Mouse (Mus musculus) kidney, postnatal 4 days (tissue): ENCODE data around the gene Snrpd3.
A peak's percentile ranks its signal among the peaks of the same experiment; 100 is the strongest.

ENCODE experiments used
- DNase-seq, 2 experiments: peaks; one replicate each; pipeline ENCODE4 v3.0.0; 2021; ENCODE audit warnings: mixed read lengths in 2 of 2

The Snrpd3 gene

GRCm38 (mm10) chr10:75547901-75548300 is 30.6 kb downstream of the Snrpd3 start:
- no peak for DNase-seq

DNA sequence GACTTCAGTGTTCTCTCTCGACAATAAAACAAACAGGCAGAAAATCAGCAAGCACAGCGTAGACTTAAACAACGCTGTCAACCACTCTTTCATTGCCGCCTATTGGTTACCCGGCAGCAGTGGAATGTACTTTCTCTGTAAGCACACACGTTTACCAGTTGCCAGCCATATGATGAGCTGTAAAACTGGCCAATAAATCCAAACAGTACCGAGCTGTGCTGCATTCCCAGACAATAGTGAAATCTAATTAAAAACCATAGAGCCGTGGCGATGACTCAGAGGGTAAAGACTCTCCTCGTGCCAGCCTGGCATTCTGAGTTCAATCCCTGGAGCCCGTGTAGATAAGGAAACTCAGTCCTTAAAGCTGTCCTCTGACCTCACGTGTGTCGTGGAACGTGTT is 31.1 kb downstream of the Snrpd3 start:
- DNase-seq, result no peak

- peak in 1 of 2 experiments; percentile 43 for DNase-seq
Measured at GRCm38 (mm10) chr10:75549886-75550285, 32.5 kb downstream of the Snrpd3 start.

DNA sequence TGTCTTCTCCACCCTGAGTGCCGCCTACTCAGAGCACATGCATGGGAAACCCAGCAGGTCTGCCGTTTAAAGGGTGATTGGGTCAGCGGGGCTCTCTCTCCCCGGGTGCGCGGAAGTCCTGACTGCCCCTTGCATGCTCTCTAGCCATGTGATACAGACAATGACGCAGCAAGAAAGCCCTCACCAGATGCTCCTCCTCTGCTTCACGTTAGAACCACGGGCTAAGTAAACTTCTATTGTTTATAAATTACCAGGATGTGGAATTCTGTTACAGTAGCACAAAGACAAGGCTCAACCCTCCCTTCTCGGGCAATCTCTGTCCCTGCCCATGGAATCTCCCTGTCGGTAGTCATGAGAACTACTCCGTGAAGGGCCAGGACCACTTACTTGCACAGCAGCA is 33.8 kb downstream of the Snrpd3 start:
- DNase-seq, result no peak

DNA sequence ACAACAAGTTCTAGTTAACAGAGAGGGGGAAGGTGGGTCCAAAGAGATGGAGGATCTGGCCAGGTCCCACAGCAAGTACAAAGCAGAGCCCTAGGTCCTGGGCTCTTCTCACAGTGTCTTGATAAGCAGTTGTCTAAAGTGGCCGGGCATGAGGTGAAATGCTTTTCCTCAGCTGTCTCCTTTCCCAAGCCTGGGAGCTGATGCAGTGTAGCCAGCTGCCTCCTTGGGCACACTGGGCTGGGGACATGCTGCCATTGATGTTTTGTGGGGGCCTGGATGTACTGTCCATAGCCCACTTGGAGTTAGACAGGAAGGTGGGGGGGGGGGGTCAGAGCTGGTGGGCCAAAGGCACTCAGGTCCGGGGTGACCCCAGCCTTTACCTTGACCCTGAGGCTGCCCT is 34.8 kb downstream of the Snrpd3 start:
- DNase-seq, result no peak

DNA sequence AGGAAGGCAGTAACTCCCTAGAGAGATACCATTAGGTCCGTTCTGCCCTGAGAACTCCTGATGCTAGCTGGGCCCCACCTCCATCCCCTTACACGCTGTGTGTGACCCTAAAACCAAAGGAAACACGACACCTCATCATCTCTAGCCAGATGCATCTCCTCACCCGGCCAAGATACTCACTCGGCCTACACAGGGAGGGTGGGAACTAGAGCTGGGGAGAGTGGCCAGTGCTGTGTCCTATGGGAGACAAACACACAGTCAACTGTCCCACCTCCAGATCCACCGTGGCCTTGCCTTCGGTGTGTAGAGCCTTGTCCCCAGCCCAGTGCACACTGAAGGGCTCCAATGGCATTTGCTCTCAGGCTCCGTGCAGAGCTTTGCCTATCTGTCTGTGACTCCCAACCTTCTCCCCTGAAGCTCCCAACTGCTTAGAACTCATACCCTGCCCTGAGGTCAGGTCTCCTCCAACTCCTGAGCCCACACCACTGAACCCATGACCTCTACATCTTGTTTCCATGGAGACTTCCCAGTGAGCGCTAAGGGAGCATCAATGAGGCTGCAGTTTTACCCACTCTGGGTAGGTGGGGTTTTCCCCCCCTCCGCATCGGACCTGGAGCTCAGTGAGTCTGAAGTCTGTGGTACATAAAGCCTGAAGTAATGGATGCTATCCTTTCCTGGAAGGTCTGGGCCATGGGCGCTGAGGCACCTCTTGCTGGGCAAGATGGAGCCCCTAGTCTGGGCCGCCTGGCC is 35.5 kb downstream of the Snrpd3 start:
- no peak for DNase-seq

DNA sequence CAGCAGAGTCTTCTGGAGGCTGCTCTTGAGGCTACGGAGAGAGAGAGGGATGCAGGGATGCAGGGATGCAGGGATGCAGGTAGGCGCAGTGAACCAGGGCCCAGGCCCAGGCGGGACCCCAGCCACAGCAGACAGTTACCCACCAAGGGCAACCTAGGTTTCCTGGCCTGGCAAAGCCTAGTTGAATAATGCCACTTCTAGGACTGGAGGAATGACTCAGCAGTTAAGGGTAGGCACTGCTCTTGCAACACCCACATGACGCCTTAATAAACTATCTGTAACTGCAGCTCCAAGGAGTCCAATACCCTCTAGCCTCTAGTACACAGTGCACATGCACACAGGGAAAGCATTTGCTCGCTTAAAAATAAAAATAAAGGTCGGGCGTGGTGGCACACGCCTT is 36.7 kb downstream of the Snrpd3 start:
- no peak for DNase-seq

DNA sequence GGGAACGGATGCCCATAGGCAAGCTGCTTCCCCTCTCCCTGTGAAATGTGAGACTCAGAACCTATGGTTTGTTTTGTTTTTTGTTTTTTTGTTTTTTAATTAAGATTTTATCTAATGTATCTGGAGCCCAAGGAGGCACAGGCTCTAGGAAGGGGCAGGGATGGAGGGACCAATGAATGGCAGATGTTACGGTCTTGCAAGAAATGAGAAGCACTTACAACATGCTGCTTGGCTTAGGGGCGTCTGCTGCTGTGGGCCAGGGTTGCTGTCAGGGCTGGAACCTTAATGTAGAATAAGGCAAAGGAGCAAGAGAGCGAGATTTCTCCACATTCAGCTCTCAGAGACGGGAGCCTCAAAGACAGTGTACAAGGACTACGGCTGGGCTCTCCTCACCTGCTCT is 38.2 kb downstream of the Snrpd3 start:
- DNase-seq, result no peak

DNA sequence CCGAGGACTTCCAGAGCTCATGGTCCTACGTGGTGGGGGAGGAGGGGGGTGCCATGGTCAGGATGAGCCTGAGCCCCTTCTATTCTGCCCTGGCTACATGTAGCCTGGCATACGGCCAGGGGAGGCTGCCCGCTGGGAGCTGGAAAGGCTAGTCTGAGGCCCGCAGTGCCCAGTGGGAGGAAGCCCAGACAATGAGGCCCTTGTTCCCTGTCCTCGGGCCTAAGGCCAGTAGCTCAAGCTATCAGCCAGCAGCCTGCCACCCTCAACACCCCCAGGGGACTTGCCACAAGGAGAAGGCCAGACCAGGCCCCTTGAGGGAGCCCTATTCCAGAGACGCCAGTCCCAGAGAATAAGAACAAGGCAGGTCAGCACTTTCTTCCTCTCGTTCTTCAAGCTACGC is 38.7 kb downstream of the Snrpd3 start:
- DNase-seq, result peak in 1 of 2 experiments; percentile 54

DNA sequence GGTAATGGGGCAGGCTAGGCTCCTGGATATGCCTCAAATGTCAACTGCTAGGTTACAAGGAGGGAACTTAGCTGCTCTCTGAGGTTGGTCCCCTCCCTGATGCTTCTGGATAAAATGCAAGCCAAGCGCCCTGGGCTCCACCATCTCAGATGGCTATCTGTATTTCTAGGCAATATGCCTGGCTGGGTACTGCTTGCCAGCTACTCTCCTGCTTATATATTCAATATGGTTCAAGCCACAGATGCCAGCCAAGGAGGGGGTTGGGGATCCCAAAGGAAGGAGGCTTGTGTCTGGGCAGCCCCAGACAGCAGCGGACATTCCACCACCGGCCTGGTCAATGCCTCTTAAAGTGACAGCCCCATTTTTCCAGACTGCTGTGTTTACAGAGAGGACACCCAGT is 41.2 kb downstream of the Snrpd3 start:
- peak in 1 of 2 experiments; percentile 40 for DNase-seq

DNA sequence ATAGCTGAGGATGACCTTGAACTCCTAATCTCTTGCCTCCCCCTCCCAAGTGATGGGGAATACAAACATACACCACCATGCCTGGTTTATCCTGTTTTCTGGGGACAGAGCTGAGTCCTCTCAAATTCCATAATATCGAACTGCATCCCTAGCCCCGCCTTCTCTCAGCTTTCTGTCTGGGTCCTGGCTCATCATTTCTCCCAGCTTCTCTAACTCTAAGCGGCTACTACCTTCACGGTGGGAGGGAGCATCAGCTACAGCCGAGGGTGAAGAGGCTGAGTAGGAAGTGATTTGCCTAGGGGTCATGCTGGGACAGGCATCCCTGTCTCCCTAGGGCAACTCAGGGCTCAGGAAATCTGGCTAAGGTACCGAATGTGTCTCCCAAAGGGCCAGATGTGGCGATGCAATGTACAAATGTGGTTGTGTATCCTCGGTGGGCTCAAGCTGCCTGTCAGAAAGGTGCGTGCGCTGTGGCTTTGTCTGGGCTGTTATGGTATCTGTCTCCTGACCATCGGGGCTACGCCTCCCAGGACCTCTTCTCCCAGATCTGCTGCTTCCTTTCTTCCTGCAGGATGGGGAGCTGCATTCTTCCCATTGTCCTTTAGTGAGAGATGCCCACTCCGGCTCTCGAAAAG is 41.8 kb downstream of the Snrpd3 start:
- DNase-seq, result no peak

GRCm38 (mm10) chr10:75559676-75560548 is 42.6 kb downstream of the Snrpd3 start, which contains the start of gene Lrrc75b:
Lrrc75b (minus strand) TSS chr10:75560330.
- DNase-seq, result peak; percentile 56 to 73

DNA sequence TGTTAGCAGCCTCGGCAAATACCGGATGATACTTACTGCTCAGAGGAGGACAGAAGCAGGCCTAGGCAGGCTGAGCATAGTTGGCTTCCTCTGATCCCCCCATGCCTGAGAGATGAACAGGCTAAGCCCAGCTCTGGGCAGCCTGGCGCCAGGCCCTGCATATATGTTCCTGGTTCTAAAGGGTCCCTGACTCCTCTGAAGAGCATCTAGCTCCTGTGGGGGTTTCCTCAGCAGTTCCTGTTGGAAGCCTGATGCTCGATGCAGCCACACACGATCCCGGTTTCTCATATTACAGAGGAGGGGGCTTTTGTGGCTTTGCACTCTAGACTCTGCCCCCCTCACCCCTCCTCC is 43.2 kb downstream of the Snrpd3 start:
- DNase-seq, result no peak

- DNase-seq, result no peak
Measured at GRCm38 (mm10) chr10:75561071-75561654, 43.8 kb downstream of the Snrpd3 start, which contains the start of gene Ggt1. Ggt1 (plus strand) TSS chr10:75561604.

DNA sequence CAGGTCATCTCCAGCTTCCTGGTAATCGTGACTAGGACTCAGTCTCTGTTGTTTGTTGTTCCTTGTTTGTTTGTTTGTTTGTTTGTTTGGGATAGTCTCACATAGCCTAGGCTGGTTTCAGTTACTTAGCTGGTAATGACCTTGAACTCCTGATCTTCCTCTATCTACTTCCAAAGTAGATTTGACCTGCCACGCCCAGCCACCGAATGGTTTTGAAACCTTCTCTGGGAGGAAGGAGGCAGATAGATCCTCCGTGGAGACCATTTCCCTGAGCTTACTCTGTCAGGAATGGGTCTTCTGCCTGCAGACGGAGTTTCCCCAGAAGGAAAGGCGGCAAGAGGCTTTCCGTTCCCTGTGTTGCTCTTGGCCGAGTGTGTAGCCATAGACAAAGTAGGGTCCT is 45.2 kb downstream of the Snrpd3 start:
- DNase-seq, result no peak

DNA sequence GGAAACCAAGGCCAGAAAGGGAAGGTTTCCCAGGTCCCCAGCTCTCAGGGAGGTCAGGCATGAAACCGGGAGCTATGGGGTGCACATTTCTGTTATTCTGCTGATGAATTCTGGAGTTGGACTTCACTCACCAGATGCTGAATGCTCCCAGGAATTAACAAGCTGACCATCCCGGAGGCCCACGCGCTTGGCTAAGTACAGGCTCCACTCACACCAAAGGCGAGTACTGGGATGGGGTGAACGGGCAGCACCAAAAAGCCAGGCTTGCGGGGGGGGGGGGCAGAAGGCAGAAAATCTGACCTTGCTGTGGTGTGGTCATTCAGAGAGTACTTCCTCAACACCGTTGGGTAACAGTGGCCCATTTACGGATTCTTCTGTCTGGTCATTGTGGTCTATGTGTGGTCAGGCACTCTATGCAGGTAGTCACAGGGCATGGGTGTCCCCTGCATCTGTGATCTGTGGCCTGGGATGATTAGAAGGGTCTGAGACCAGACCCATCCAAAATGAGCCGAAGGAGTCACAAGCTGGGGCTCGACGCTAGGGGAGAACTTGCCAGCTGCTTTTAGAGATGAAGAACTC is 47.4 kb downstream of the Snrpd3 start:
- DNase-seq, result no peak

GRCm38 (mm10) chr10:75565436-75565835 is 48.1 kb downstream of the Snrpd3 start:
- peak in 1 of 2 experiments; percentile 34 for DNase-seq

- peak; percentile 75 to 85 for DNase-seq
Measured at GRCm38 (mm10) chr10:75565906-75566305, 48.6 kb downstream of the Snrpd3 start.

DNA sequence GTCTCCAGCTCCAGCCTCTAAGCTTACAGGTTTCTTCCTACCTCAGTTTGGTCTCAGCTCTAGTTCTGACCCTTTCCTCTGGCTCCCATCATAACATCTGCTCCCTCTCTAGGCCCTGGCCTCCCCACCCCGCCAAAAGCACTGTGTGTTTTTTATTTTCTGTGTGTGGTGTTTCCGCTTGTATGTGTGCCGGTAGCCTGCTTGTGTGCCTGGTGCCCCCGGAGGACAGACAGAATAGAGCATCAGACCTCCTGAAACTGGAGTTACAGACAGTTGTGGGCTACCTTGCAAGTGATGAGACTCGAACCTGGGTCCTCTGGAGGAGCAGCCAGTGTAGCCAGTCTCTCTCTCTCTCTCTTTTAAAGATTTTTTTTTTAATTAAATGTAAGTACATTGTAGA is 49.0 kb downstream of the Snrpd3 start:
- peak in 1 of 2 experiments; percentile 60 for DNase-seq

GRCm38 (mm10) chr10:75566765-75567164 is 49.4 kb downstream of the Snrpd3 start:
- peak in 1 of 2 experiments; percentile 3 for DNase-seq

DNA sequence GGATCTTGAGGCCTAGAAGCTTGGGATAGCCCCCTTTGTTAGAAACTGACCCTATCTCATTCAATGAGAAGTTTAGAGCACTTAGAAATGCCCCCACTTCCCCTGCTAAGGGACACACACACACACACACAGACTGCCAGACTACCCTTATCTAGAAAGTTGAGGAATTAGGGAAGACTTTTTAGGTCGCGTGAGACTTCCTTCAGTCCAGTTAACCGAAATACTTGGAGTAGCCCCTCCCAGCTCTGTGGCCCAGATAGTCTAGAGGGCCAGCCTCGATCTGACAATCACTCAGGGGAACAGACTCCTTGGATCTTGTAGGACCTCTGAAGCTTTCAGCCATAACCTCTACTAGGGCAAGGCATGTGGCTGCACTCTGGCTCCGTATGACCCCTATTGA is 50.7 kb downstream of the Snrpd3 start:
- DNase-seq, result no peak

GRCm38 (mm10) chr10:75568441-75568840 is 51.1 kb downstream of the Snrpd3 start:
- peak; percentile 53 to 69 for DNase-seq

GRCm38 (mm10) chr10:75568851-75569250 is 51.5 kb downstream of the Snrpd3 start:
- DNase-seq, result peak; percentile 49 to 63
